Mouse (Mus musculus): ENCODE data around the gene Agap2.

DNA sequence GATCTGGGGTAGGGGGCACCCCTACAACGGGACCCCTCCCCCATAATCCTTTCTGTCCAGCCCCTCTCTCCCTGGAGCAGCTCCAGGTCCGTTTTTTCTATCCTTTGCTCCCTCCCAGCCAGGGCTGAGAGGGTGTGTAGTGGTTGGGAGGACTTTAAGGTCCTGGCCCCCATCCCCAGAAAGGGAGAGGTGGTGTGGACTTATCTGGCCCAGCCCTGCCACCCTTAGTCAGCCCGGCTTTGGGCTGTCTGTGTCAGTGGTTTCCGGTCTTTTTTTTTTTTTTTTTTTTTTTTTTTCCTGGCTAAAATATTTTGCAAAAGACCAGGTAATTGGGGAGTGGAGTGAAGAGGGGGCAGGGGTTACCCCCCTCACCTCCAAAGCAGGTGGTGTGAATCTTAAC lies 17.7 kb downstream of the Agap2 start:
- TF ChIP-seq CTCF (conservative IDR thresholded peaks at IDR 0.05; ENCODE audit: insufficient read depth, insufficient read length, low read depth, low read length): no peak
- no peak for TF ChIP-seq POLR2A (IDR thresholded peaks at IDR 0.05; ENCODE audit: low read depth, low read length)

All from kidney, adult 2 months (tissue).